Mouse (Mus musculus) lung, postnatal 0 days (tissue): ENCODE results near the gene Med4.

ENCODE experiments used
- CTCF ChIP-seq: IDR thresholded peaks from 2 replicates; pipeline ENCODE4 v1.5.1; 2016; ENCODE audit warnings: antibody characterized with exemption, mild to moderate bottlenecking
- EP300 ChIP-seq: IDR thresholded peaks from 2 replicates; pipeline ENCODE4 v1.6.1; 2016; ENCODE audit warnings: antibody characterized with exemption, mild to moderate bottlenecking, control low read depth

DNA sequence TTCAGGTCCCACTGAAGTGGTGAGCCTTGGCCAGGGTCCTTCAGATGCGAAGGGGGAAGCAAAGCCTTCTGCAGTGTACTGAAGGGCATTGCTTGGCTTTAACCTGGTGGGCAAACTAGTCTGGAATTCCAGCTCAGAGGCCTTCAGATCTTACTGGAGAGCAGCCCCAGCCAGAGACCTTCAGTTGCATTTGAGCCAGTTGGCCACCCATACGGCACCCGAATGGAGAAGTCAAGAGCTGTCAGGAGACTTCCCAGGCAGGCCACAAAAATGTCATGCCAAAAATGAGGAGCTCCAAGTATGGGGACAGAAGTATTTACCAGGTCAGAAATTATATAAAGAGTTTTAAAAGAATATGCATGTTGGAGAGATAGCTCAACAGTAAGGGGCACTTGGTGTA is 38.2 kb downstream of the Med4 start, which contains the start of gene Nudt15:
- TF ChIP-seq CTCF: no peak
- no peak for TF ChIP-seq EP300
